Mouse (Mus musculus): ENCODE results near the gene Ankmy1. TPM values are rescaled to one million over a fixed set of nuclear protein-coding genes. Genes with fewer than 3 reads are reported as not detected.

The Ankmy1 gene
- polyA plus RNA-seq, 1 experiment: not detected

- no peak overlapping the region for H3K4me3 ChIP-seq (replicated peaks; ENCODE audit: control insufficient read depth, low read depth, low read length)
- 73% methylated on average over 12 of the region's 12 CpGs for WGBS
- H3K4me1 ChIP-seq (ENCODE audit: control insufficient read depth, insufficient read depth, low read length): 0 out of 2 replicates have a peak, but pooled peaks cover 2% of the 10 kb centered on the region
- TF ChIP-seq CTCF (IDR thresholded peaks at IDR 0.05; ENCODE audit: control insufficient read depth, insufficient read depth, low read length) (no peak), POLR2A (IDR thresholded peaks at IDR 0.05; ENCODE audit: borderline replicate concordance, control insufficient read depth, low read depth, low read length) (no peak)
- H3K27ac ChIP-seq (ENCODE audit: control insufficient read depth, insufficient read depth, low read depth, low read length, poor library complexity): no peak overlapping the region
These were observed 17.1 kb upstream of the Ankmy1 start for GRCm38 (mm10) chr1:92919775-92920174.

GRCm38 (mm10) chr1:92919151-92919550 is 16.4 kb upstream of the Ankmy1 start:
- H3K27ac ChIP-seq (ENCODE audit: control insufficient read depth, insufficient read depth, low read depth, low read length, poor library complexity): no peak overlapping the region
- 95% methylated on average over 11 of the region's 11 CpGs for WGBS
- TF ChIP-seq POLR2A (IDR thresholded peaks at IDR 0.05; ENCODE audit: borderline replicate concordance, control insufficient read depth, low read depth, low read length): no peak
- TF ChIP-seq CTCF (IDR thresholded peaks at IDR 0.05; ENCODE audit: control insufficient read depth, insufficient read depth, low read length): no peak
- H3K4me1 ChIP-seq (ENCODE audit: control insufficient read depth, insufficient read depth, low read length): 0 out of 2 replicates have a peak, but pooled peaks cover 2% of the 10 kb centered on the region
- H3K4me3 ChIP-seq (replicated peaks; ENCODE audit: control insufficient read depth, low read depth, low read length): no peak overlapping the region

- peaks cover 7% of the 10 kb centered on the region for H3K4me1 ChIP-seq (ENCODE audit: control insufficient read depth, insufficient read depth, low read length)
- 90% methylated on average over 9 of the region's 9 CpGs for WGBS
- H3K4me3 ChIP-seq (replicated peaks; ENCODE audit: control insufficient read depth, low read depth, low read length): no peak overlapping the region
- no peak for TF ChIP-seq CTCF (IDR thresholded peaks at IDR 0.05; ENCODE audit: control insufficient read depth, insufficient read depth, low read length)
- TF ChIP-seq POLR2A (IDR thresholded peaks at IDR 0.05; ENCODE audit: borderline replicate concordance, control insufficient read depth, low read depth, low read length): no peak
- no peak overlapping the region for H3K27ac ChIP-seq (ENCODE audit: control insufficient read depth, insufficient read depth, low read depth, low read length, poor library complexity)
These were observed 14.0 kb upstream of the Ankmy1 start for GRCm38 (mm10) chr1:92916725-92917124.

- Histone ChIP-seq H3K4me3 (replicated peaks; ENCODE audit: control insufficient read depth, low read depth, low read length) (no peak overlapping the region), H3K27ac (ENCODE audit: control insufficient read depth, insufficient read depth, low read depth, low read length, poor library complexity) (no peak overlapping the region), H3K4me1 (ENCODE audit: control insufficient read depth, insufficient read depth, low read length) (peaks cover 8% of the 10 kb centered on the region)
- no peak for TF ChIP-seq CTCF (IDR thresholded peaks at IDR 0.05; ENCODE audit: control insufficient read depth, insufficient read depth, low read length)
- no peak for TF ChIP-seq POLR2A (IDR thresholded peaks at IDR 0.05; ENCODE audit: borderline replicate concordance, control insufficient read depth, low read depth, low read length)
- 93% methylated on average over 11 of the region's 11 CpGs for WGBS
These were observed 12.3 kb upstream of the Ankmy1 start for GRCm38 (mm10) chr1:92914993-92915392.

GRCm38 (mm10) chr1:92914239-92914638 is 11.5 kb upstream of the Ankmy1 start:
- peaks cover 6% of the 10 kb centered on the region for H3K4me1 ChIP-seq (ENCODE audit: control insufficient read depth, insufficient read depth, low read length)
- H3K4me3 ChIP-seq (replicated peaks; ENCODE audit: control insufficient read depth, low read depth, low read length): no peak overlapping the region
- TF ChIP-seq POLR2A (IDR thresholded peaks at IDR 0.05; ENCODE audit: borderline replicate concordance, control insufficient read depth, low read depth, low read length) (no peak), CTCF (IDR thresholded peaks at IDR 0.05; ENCODE audit: control insufficient read depth, insufficient read depth, low read length) (no peak)
- no peak overlapping the region for H3K27ac ChIP-seq (ENCODE audit: control insufficient read depth, insufficient read depth, low read depth, low read length, poor library complexity)
- WGBS: 86% methylated on average over 4 of the region's 4 CpGs

- 40% methylated on average over 1 of the region's 1 CpGs for WGBS
- Histone ChIP-seq H3K4me1 (ENCODE audit: control insufficient read depth, insufficient read depth, low read length) (peaks cover 9% of the 10 kb centered on the region), H3K27ac (ENCODE audit: control insufficient read depth, insufficient read depth, low read depth, low read length, poor library complexity) (no peak overlapping the region; the same call in 1 of the 2 replicates), H3K4me3 (replicated peaks; ENCODE audit: control insufficient read depth, low read depth, low read length) (peak overlapping the region; percentile 7)
- TF ChIP-seq CTCF (IDR thresholded peaks at IDR 0.05; ENCODE audit: control insufficient read depth, insufficient read depth, low read length) (no peak), POLR2A (IDR thresholded peaks at IDR 0.05; ENCODE audit: borderline replicate concordance, control insufficient read depth, low read depth, low read length) (no peak)
These were observed 9.6 kb upstream of the Ankmy1 start for GRCm38 (mm10) chr1:92912286-92912685.

- TF ChIP-seq POLR2A (IDR thresholded peaks at IDR 0.05; ENCODE audit: borderline replicate concordance, control insufficient read depth, low read depth, low read length): no peak
- TF ChIP-seq CTCF (IDR thresholded peaks at IDR 0.05; ENCODE audit: control insufficient read depth, insufficient read depth, low read length): no peak
- 22% methylated on average over 8 of the region's 8 CpGs for WGBS
- Histone ChIP-seq H3K4me3 (replicated peaks; ENCODE audit: control insufficient read depth, low read depth, low read length) (peak overlapping the region; percentile 84), H3K4me1 (ENCODE audit: control insufficient read depth, insufficient read depth, low read length) (peaks cover 9% of the 10 kb centered on the region), H3K27ac (ENCODE audit: control insufficient read depth, insufficient read depth, low read depth, low read length, poor library complexity) (peak overlapping the region; percentile 92)
These were observed 9.0 kb upstream of the Ankmy1 start for GRCm38 (mm10) chr1:92911721-92912138.

DNA sequence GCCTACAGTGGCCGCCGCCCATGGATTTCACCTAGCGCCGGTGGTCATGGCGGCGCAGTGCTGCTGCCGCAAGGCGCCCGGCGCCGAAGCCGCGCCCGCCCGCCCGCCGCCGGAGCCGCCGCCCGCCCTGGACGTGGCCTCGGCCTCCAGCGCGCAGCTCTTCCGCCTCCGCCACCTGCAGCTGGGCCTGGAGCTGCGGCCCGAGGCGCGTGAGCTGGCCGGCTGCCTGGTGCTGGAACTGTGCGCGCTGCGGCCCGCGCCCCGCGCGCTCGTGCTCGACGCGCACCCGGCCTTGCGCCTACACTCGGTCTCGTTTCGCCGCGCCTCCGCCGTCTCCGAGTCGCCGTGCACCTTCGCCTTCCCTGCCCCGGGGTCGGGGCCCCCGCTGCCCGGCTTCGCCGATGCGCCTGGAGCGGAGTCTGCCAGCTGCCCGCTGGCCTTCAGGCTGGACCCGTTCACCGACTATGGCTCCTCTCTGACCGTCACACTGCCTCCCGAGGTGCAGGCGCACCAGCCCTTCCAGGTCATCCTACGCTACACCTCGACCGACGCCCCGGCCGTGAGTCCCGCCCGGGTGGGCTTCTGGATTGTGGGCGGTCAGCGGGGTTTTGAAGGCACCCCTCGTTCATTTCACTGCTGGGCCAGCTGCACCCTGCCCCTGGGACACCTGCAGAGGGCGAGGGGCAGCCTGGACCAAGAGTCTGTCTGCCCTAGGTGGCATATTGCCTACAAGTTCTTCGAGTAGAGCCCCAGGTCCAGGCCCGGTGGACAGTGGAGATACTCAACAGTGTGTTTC is 8.4 kb upstream of the Ankmy1 start:
- no peak; the same call in 1 of the 2 replicates for TF ChIP-seq POLR2A (IDR thresholded peaks at IDR 0.05; ENCODE audit: borderline replicate concordance, control insufficient read depth, low read depth, low read length)
- no peak for TF ChIP-seq CTCF (IDR thresholded peaks at IDR 0.05; ENCODE audit: control insufficient read depth, insufficient read depth, low read length)
- WGBS: under 1% methylated on average over 83 of the region's 85 CpGs
- Histone ChIP-seq H3K4me3 (replicated peaks; ENCODE audit: control insufficient read depth, low read depth, low read length) (peak overlapping the region; percentile 84), H3K27ac (ENCODE audit: control insufficient read depth, insufficient read depth, low read depth, low read length, poor library complexity) (peak overlapping the region; percentile 92), H3K4me1 (ENCODE audit: control insufficient read depth, insufficient read depth, low read length) (peaks cover 9% of the 10 kb centered on the region)

All from bone marrow, adult 2 months (tissue).